Mouse (Mus musculus) embryonic facial prominence, embryonic 12.5 days (tissue): ENCODE measurements at regions not wholly inside any gene's neighbourhood (a gene's known extent, or its start where the extent isn't known, plus 50 kb on each side); places are given as distances from the start of the nearest gene placed in this dataset.
A peak's percentile ranks its signal among the peaks of the same experiment; 100 is the strongest.

Source experiments
- ATAC-seq: fragments of 200-750 bp; cut with Nextera tagmentation; 2 replicates; pipeline ENCODE4 v1.8.0; 2017; ENCODE audit not compliant: insufficient number of reproducible peaks, insufficient read depth, low FRiP score, low TSS enrichment
- H3K27ac ChIP-seq: fragments of 300-500 bp; sonication (generic); 2 replicates; pipeline ENCODE4 v1.5.1; 2016; ENCODE audit warnings: mild to moderate bottlenecking
- H3K27me3 ChIP-seq: fragments of 300-500 bp; sonication (generic); 2 replicates; pipeline ENCODE4 v1.6.1; 2016; ENCODE audit warnings: mild to moderate bottlenecking, moderate library complexity
- H3K36me3 ChIP-seq: fragments of 300-500 bp; sonication (generic); 2 replicates; pipeline ENCODE4 v1.6.1; 2016; ENCODE audit warnings: mild to moderate bottlenecking
- H3K4me1 ChIP-seq: fragments of 300-500 bp; sonication (generic); 2 replicates; pipeline ENCODE4 v1.6.1; 2016
- H3K4me2 ChIP-seq: fragments of 300-500 bp; sonication (generic); replicated peaks from 2 replicates; pipeline ENCODE4 v1.6.1; 2016; ENCODE audit warnings: mild to moderate bottlenecking, moderate library complexity
- H3K4me3 ChIP-seq: fragments of 300-500 bp; sonication (generic); 2 replicates; pipeline ENCODE4 v1.5.1; 2016; ENCODE audit warnings: mild to moderate bottlenecking
- H3K9ac ChIP-seq: fragments of 300-500 bp; sonication (generic); 2 replicates; pipeline ENCODE4 v1.6.1; 2016; ENCODE audit warnings: mild to moderate bottlenecking, moderate library complexity
- H3K9me3 ChIP-seq: fragments of 300-500 bp; sonication (generic); 2 replicates; pipeline ENCODE4 v1.6.1; 2016; ENCODE audit warnings: mild to moderate bottlenecking, moderate library complexity
- WGBS: fragments of 180-500 bp; shearing (Covaris S2); methylation state at CpG from one replicate; pipeline ENCODE4 v1.1.7; 2016; 5-methylcytosine and 5-hydroxymethylcytosine counted together

- peaks cover 9% of the 10 kb centered on the region for H3K4me1 ChIP-seq
- 73% methylated on average over 3 of the region's 3 CpGs for WGBS
- no peak overlapping the region for H3K4me3 ChIP-seq
- H3K9ac ChIP-seq, result no peak overlapping the region
- H3K27me3 ChIP-seq, result no peaks in the 10 kb centered on the region
- no peaks in the 10 kb centered on the region for H3K9me3 ChIP-seq
- no peak for ATAC-seq
- no peak overlapping the region for H3K27ac ChIP-seq
- H3K4me2 ChIP-seq, result no peak overlapping the region
- H3K36me3 ChIP-seq, result no peaks in the 10 kb centered on the region
Observed at GRCm38 (mm10) chr16:30165667-30166180, 101.5 kb downstream of the Hes1 start.

GRCm38 (mm10) chr16:30171381-30172079, 95.8 kb downstream of the Cpn2 start:
- no peaks in the 10 kb centered on the region for H3K9me3 ChIP-seq
- H3K36me3 ChIP-seq, result no peaks in the 10 kb centered on the region
- ATAC-seq, result no peak
- H3K4me3 ChIP-seq, result no peak overlapping the region
- H3K4me1 ChIP-seq, result peaks cover 45% of the 10 kb centered on the region
- 47% methylated on average over 24 of the region's 24 CpGs for WGBS
- no peak overlapping the region for H3K4me2 ChIP-seq
- H3K27me3 ChIP-seq, result no peaks in the 10 kb centered on the region
- H3K9ac ChIP-seq, result no peak overlapping the region
- peak overlapping the region; percentile 72 for H3K27ac ChIP-seq

- Histone ChIP-seq H3K27me3 (no peaks in the 10 kb centered on the region), H3K9ac (no peak overlapping the region; the same call in 1 of the 2 replicates), H3K36me3 (no peaks in the 10 kb centered on the region), H3K9me3 (no peaks in the 10 kb centered on the region), H3K4me1 (peaks cover 45% of the 10 kb centered on the region), H3K4me3 (no peak overlapping the region), H3K4me2 (peak overlapping the region; percentile 12; the same call in 1 of the 2 replicates), H3K27ac (peak overlapping the region; percentile 72)
- WGBS, result 21% methylated on average over 13 of the region's 13 CpGs
- ATAC-seq, result peak; percentile 37; the same call in 1 of the 2 replicates
Observed at GRCm38 (mm10) chr16:30172136-30172731, 95.1 kb downstream of the Cpn2 start.

- WGBS, result 8% methylated on average over 9 of the region's 9 CpGs
- Histone ChIP-seq H3K9ac (no peak overlapping the region), H3K4me2 (peak overlapping the region; percentile 12), H3K27me3 (no peaks in the 10 kb centered on the region), H3K27ac (peak overlapping the region; percentile 72), H3K9me3 (no peaks in the 10 kb centered on the region), H3K36me3 (no peaks in the 10 kb centered on the region), H3K4me1 (peaks cover 45% of the 10 kb centered on the region), H3K4me3 (no peak overlapping the region)
- ATAC-seq, result peak; percentile 63
Observed at GRCm38 (mm10) chr16:30172798-30173202, 94.5 kb downstream of the Cpn2 start.

- no peak overlapping the region for H3K9ac ChIP-seq
- peaks cover 45% of the 10 kb centered on the region for H3K4me1 ChIP-seq
- H3K4me3 ChIP-seq, result no peak overlapping the region
- no peaks in the 10 kb centered on the region for H3K9me3 ChIP-seq
- ATAC-seq, result peak; percentile 37; the same call in 1 of the 2 replicates
- H3K36me3 ChIP-seq, result no peaks in the 10 kb centered on the region
- H3K27ac ChIP-seq, result peak overlapping the region; percentile 63; the same call in 1 of the 2 replicates
- WGBS, result 42% methylated on average over 8 of the region's 8 CpGs
- no peak overlapping the region for H3K4me2 ChIP-seq
- H3K27me3 ChIP-seq, result no peaks in the 10 kb centered on the region
Observed at GRCm38 (mm10) chr16:30173953-30174874, 93.1 kb downstream of the Cpn2 start.

GRCm38 (mm10) chr16:30176306-30176705, 91.0 kb downstream of the Cpn2 start:
- H3K4me1 ChIP-seq, result peaks cover 35% of the 10 kb centered on the region
- 0 out of 2 replicates have a peak, but pooled peaks cover 6% of the 10 kb centered on the region for H3K27me3 ChIP-seq
- WGBS, result 86% methylated on average over 5 of the region's 5 CpGs

GRCm38 (mm10) chr16:30177769-30178168, 89.5 kb downstream of the Cpn2 start:
- WGBS, result 83% methylated on average over 7 of the region's 7 CpGs
- Histone ChIP-seq H3K4me1 (peaks cover 20% of the 10 kb centered on the region), H3K4me2 (no peak overlapping the region), H3K27ac (no peak overlapping the region), H3K27me3 (0 out of 2 replicates have a peak, but pooled peaks cover 6% of the 10 kb centered on the region), H3K9me3 (no peaks in the 10 kb centered on the region), H3K4me3 (no peak overlapping the region), H3K9ac (no peak overlapping the region), H3K36me3 (no peaks in the 10 kb centered on the region)
- no peak for ATAC-seq

More at GRCm38 (mm10) chr16:30176306-30176705, 91.0 kb downstream of the Cpn2 start:
- H3K4me2 ChIP-seq, result no peak overlapping the region
- H3K27ac ChIP-seq, result no peak overlapping the region
- no peak for ATAC-seq
- no peaks in the 10 kb centered on the region for H3K36me3 ChIP-seq
- H3K4me3 ChIP-seq, result no peak overlapping the region
- no peak overlapping the region for H3K9ac ChIP-seq
- H3K9me3 ChIP-seq, result no peaks in the 10 kb centered on the region

GRCm38 (mm10) chr16:30178596-30178995, 88.7 kb downstream of the Cpn2 start:
- H3K27me3 ChIP-seq, result 0 out of 2 replicates have a peak, but pooled peaks cover 6% of the 10 kb centered on the region
- WGBS, result 42% methylated on average over 6 of the region's 6 CpGs

GRCm38 (mm10) chr16:30179504-30179976, 87.8 kb downstream of the Cpn2 start:
- H3K9ac ChIP-seq, result no peak overlapping the region
- 82% methylated on average over 5 of the region's 5 CpGs for WGBS
- peaks cover 8% of the 10 kb centered on the region for H3K4me1 ChIP-seq
- no peak overlapping the region for H3K27ac ChIP-seq
- H3K4me3 ChIP-seq, result no peak overlapping the region
- H3K36me3 ChIP-seq, result no peaks in the 10 kb centered on the region
- no peak for ATAC-seq
- H3K9me3 ChIP-seq, result no peaks in the 10 kb centered on the region
- H3K27me3 ChIP-seq, result 0 out of 2 replicates have a peak, but pooled peaks cover 6% of the 10 kb centered on the region
- no peak overlapping the region for H3K4me2 ChIP-seq

More at GRCm38 (mm10) chr16:30178596-30178995, 88.7 kb downstream of the Cpn2 start:
- H3K9ac ChIP-seq, result no peak overlapping the region
- H3K36me3 ChIP-seq, result no peaks in the 10 kb centered on the region
- no peaks in the 10 kb centered on the region for H3K9me3 ChIP-seq
- no peak for ATAC-seq
- H3K4me2 ChIP-seq, result no peak overlapping the region
- peaks cover 12% of the 10 kb centered on the region for H3K4me1 ChIP-seq
- no peak overlapping the region for H3K27ac ChIP-seq
- no peak overlapping the region for H3K4me3 ChIP-seq

- Histone ChIP-seq H3K4me3 (no peak overlapping the region), H3K27ac (no peak overlapping the region), H3K36me3 (no peaks in the 10 kb centered on the region), H3K9ac (no peak overlapping the region), H3K4me1 (peaks cover 19% of the 10 kb centered on the region), H3K4me2 (no peak overlapping the region), H3K9me3 (no peaks in the 10 kb centered on the region), H3K27me3 (0 out of 2 replicates have a peak, but pooled peaks cover 6% of the 10 kb centered on the region)
- no peak for ATAC-seq
- WGBS, result 69% methylated on average over 8 of the region's 8 CpGs
Observed at GRCm38 (mm10) chr16:30181116-30181515, 86.2 kb downstream of the Cpn2 start.
